Mouse (Mus musculus) myocyte (in vitro differentiated cells): ENCODE measurements around the gene Pigt.

Source experiments
- CEBPB ChIP-seq: IDR thresholded peaks from 2 replicates; pipeline ENCODE4 v1.6.1; 2011; ENCODE audit warnings: mild to moderate bottlenecking, moderate library complexity; ENCODE audit not compliant: poor library complexity, insufficient read depth, severe bottlenecking
- POLR2A ChIP-seq: IDR thresholded peaks from one replicate; pipeline ENCODE4 v1.6.1; 2011; ENCODE audit warnings: low read depth, mild to moderate bottlenecking, control low read depth, moderate library complexity; ENCODE audit not compliant: insufficient read length
- TCF12 ChIP-seq: IDR thresholded peaks from one replicate; pipeline ENCODE4 v1.6.1; 2011; ENCODE audit warnings: mild to moderate bottlenecking, control low read depth; ENCODE audit not compliant: poor library complexity, insufficient read depth, severe bottlenecking

DNA sequence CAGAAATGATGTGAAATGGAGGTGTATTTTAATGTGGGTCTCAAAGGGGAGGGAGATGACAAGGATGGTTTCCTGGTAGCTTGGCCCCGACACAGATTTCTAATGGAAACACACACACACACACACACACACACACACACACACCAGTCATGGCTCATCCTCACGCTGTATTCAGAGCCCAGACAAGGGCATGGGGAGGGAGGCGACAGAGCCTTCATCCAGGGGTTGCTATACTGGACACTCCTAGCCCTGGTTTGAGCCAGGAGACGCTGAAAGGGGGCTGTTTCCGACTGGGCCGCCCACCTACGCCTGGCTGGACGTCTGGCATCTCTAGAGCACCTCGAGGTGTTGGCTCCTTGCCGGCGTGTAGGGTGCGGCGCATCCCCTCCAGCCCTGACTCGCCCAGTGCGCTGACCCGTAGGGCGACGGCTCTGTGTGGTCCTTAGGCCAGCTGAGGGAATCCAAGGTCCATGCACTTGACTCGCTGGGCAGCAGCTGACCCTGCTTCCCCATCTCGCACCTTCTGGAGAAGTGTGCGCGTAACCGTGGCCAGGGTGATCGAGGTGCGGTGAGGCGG lies 11.6 kb upstream of the Pigt start, which contains the start of gene Dbndd2:
- TF ChIP-seq CEBPB (no peak), POLR2A (no peak), TCF12 (no peak)
